Mouse (Mus musculus): ENCODE measurements around the gene Prima1. TPM values are rescaled to one million over a fixed set of nuclear protein-coding genes. Genes with fewer than 3 reads are reported as not detected.

The Prima1 gene
- total RNA-seq, 4 experiments from 2014 or later: 6.5 to 25.9 (median 14.7) TPM

DNA sequence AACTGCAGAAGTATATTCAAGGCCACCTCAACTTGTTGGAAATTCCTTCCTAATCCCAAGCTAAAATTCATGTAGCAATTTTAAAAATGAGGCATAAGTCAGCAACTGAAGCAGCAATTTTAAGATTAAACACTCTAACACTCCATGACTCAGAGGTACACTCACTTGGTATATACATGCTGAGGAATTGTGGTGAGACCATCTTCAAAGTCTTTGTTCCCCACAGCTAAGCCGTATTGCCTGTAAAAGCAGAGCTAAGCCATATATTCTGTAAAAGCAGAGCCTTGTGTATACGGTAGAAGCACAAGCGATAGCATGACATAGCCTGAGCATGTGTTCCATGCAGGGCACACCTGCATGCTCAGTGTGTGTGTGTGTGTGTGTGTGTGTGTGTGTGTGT is 86.5 kb downstream of the Prima1 start:
- no peak for DNase-seq (ENCODE audit: low spot score in 2 of 2)

DNA sequence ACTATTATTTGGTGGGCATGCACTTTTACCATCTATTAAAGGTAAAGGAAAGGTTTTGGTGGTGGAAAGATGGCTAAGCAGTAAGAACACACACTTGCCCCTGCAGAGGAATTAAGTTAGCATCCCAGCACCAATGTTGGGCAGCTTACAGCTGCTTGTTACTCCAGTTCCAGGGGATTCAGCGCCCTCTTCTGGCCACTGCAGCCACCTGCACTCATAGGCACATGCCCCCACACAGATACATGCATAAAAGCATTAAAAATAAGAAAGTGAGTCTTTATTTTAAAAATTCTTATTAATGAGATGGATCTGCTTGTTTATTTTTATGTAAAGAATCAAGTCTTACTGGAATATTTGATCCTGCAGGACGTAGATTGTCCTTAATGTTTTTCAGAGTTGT is 87.0 kb downstream of the Prima1 start:
- DNase-seq (ENCODE audit: low spot score in 2 of 2): no peak

DNA sequence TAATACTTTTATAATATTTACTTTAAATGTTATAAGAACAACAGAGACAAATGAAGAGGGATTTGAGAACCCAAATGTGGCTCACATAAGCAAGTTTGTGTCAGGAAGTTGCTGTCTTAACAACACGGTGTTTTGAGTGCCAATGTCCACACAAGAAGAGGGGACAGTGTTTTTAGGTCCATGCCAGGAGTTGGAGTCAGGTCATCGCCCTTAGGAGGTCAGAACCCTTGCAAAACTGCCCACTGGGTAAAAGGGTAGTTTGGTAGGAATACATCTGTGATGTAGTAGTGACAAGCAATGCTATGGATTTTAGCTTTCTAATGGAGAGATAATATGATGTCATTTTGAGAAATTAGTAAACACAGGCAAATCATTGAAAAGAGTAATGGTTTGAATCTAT is 91.7 kb downstream of the Prima1 start:
- no peak for DNase-seq (ENCODE audit: low spot score in 2 of 2)

Other genes starting within 250 kb of the Prima1 start
- gene Fam181a, start 68.8 kb upstream of the Prima1 start, total RNA-seq (2022): not detected
- gene Asb2, start 113.9 kb upstream of the Prima1 start, total RNA-seq (2022): 100 to 1,000 TPM; 524 to 740 (median 599) TPM
- gene Otub2, start 146.5 kb upstream of the Prima1 start, total RNA-seq (2022): 10 to 100 TPM in 1 of 4 experiments, 1 to 10 TPM in 3; 5.3 to 20.3 (median 7.7) TPM
- gene 9330161L09Rik, start 165.7 kb upstream of the Prima1 start, total RNA-seq (2022): 1 to 10 TPM in 2 of 4 experiments, under 1 TPM in 1, not detected in 1; 0.99 to 1.2 (median 1.2) TPM
- 10 to 100 TPM; 79.0 to 94.0 (median 83.7) TPM for gene Ddx24, start 183.7 kb upstream of the Prima1 start, total RNA-seq (2022)
- 10 to 100 TPM; 53.1 to 81.9 (median 71.7) TPM for gene Ifi27, start 192.1 kb upstream of the Prima1 start, total RNA-seq (2022)
- 10 to 100 TPM in 3 of 4 experiments, 1 to 10 TPM in 1; 3.9 to 53.1 (median 26.9) TPM for gene Ifi27l2a, start 201.5 kb upstream of the Prima1 start, total RNA-seq (2022)
- not detected for gene Ifi27l2b, start 215.1 kb upstream of the Prima1 start, total RNA-seq (2022)